Mouse (Mus musculus): ENCODE results near the gene Rapgef4. TPM values are rescaled to one million over a fixed set of nuclear protein-coding genes. Genes with fewer than 3 reads are reported as not detected.

Gene Rapgef4
- polyA plus RNA-seq, 1 experiment from 2014 or later: 4.3 TPM

GRCm38 (mm10) chr2:72116103-72116502 is 135.1 kb downstream of the Rapgef4 start:
- Histone ChIP-seq H3K36me3 (no peaks in the 10 kb centered on the region), H3K9ac (no peak overlapping the region), H3K9me3 (no peaks in the 10 kb centered on the region), H3K27me3 (replicated peaks) (no peaks in the 10 kb centered on the region), H3K4me1 (no peaks in the 10 kb centered on the region), H3K4me3 (replicated peaks) (no peak overlapping the region), H3K27ac (no peak overlapping the region), H3K4me2 (no peak overlapping the region)
- no peak for ATAC-seq (ENCODE audit: insufficient read depth, low FRiP score, low read depth)
- WGBS: 52% methylated on average over 7 of the region's 7 CpGs

GRCm38 (mm10) chr2:72116698-72117097 is 135.7 kb downstream of the Rapgef4 start:
- no peaks in the 10 kb centered on the region for H3K4me1 ChIP-seq
- no peak overlapping the region for H3K27ac ChIP-seq
- no peaks in the 10 kb centered on the region for H3K27me3 ChIP-seq (replicated peaks)
- no peak overlapping the region for H3K9ac ChIP-seq
- no peaks in the 10 kb centered on the region for H3K9me3 ChIP-seq
- H3K4me3 ChIP-seq (replicated peaks): no peak overlapping the region
- H3K4me2 ChIP-seq: no peak overlapping the region
- WGBS: 39% methylated on average over 5 of the region's 5 CpGs
- ATAC-seq (ENCODE audit: insufficient read depth, low FRiP score, low read depth): no peak
- no peaks in the 10 kb centered on the region for H3K36me3 ChIP-seq

GRCm38 (mm10) chr2:72117138-72118011 is 136.3 kb downstream of the Rapgef4 start:
- H3K27me3 ChIP-seq (replicated peaks): no peaks in the 10 kb centered on the region
- H3K4me1 ChIP-seq: no peaks in the 10 kb centered on the region
- H3K4me2 ChIP-seq: no peak overlapping the region
- no peaks in the 10 kb centered on the region for H3K36me3 ChIP-seq
- H3K4me3 ChIP-seq (replicated peaks): no peak overlapping the region
- no peaks in the 10 kb centered on the region for H3K9me3 ChIP-seq
- 37% methylated on average over 15 of the region's 15 CpGs for WGBS
- ATAC-seq (ENCODE audit: insufficient read depth, low FRiP score, low read depth): no peak; the same call in 1 of the 2 replicates
- no peak overlapping the region for H3K27ac ChIP-seq
- H3K9ac ChIP-seq: no peak overlapping the region

GRCm38 (mm10) chr2:72120211-72120610 is 139.2 kb downstream of the Rapgef4 start:
- Histone ChIP-seq H3K9me3 (no peaks in the 10 kb centered on the region), H3K4me2 (no peak overlapping the region), H3K4me3 (replicated peaks) (no peak overlapping the region), H3K27me3 (replicated peaks) (no peaks in the 10 kb centered on the region), H3K27ac (no peak overlapping the region), H3K4me1 (no peaks in the 10 kb centered on the region), H3K36me3 (no peaks in the 10 kb centered on the region), H3K9ac (no peak overlapping the region)
- WGBS: 78% methylated on average over 6 of the region's 6 CpGs
- ATAC-seq (ENCODE audit: insufficient read depth, low FRiP score, low read depth): no peak

DNA sequence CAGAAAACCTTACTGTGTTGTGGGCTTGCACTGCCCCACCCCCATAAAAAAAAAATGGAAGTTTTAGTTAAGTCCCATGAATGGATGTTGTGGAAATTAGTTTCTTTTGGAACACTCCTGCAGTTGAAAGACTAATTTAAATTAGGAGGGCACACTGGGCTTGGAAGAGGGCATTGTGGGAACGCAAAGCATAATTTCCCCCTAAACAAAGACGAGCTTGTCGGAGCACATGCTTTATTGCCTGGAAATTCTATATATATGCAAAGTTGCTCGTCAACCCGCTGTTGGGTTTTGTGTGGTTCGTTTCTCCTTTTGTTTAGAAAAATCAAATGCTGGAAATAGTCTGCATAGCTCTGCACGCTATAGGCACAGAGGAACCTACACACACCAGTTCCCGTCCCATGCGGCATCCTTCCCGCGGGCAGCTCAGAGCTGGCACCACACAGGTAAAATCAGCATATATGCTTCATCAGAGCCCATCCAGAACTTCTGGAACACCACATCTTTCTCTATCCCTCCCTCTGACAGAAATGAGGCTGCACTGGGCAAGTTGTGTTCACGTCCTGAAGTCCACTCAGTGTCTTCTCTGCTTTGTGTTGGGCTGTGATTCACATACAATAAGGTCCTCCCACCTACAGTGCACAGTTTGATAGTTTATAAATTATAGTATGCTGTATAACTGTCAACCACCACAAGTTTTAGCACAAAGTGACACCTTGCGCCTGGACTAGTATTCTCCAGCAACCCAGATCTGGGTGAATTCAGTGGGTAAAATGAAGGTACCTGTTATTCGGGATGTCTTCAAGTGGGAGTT is 141.6 kb downstream of the Rapgef4 start:
- Histone ChIP-seq H3K36me3 (no peaks in the 10 kb centered on the region), H3K4me2 (no peak overlapping the region), H3K9ac (no peak overlapping the region), H3K27me3 (replicated peaks) (no peaks in the 10 kb centered on the region), H3K27ac (no peak overlapping the region), H3K4me3 (replicated peaks) (no peak overlapping the region), H3K4me1 (no peaks in the 10 kb centered on the region), H3K9me3 (no peaks in the 10 kb centered on the region)
- WGBS: 85% methylated on average over 14 of the region's 14 CpGs
- ATAC-seq (ENCODE audit: insufficient read depth, low FRiP score, low read depth): no peak

- H3K4me2 ChIP-seq: no peak overlapping the region
- H3K4me1 ChIP-seq: no peaks in the 10 kb centered on the region
- H3K9me3 ChIP-seq: no peaks in the 10 kb centered on the region
- ATAC-seq (ENCODE audit: insufficient read depth, low FRiP score, low read depth): no peak
- H3K36me3 ChIP-seq: no peaks in the 10 kb centered on the region
- no peaks in the 10 kb centered on the region for H3K27me3 ChIP-seq (replicated peaks)
- no peak overlapping the region for H3K27ac ChIP-seq
- WGBS: 80% methylated on average over 5 of the region's 5 CpGs
- H3K4me3 ChIP-seq (replicated peaks): no peak overlapping the region
- no peak overlapping the region for H3K9ac ChIP-seq
Measured at GRCm38 (mm10) chr2:72123851-72124250, 142.8 kb downstream of the Rapgef4 start.

DNA sequence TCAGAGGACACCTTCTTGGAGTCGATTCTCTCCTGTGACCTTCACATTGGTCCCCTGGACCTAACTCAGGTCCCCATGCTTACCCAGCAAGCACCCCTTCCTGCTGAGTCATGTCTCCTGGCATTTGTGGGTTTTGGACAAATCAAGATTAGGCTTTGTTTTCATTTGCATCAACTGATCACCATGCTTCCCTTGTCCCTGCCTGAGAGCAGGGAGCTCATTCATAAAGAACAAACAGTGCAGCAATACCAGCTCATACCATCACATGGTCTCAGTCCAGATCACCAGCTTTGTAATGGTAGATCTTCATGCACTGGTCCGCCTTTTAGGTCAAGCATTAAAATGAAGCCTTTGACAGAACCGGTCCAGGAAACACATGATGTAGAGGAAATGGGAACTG is 144.7 kb downstream of the Rapgef4 start:
- H3K27me3 ChIP-seq (replicated peaks): no peaks in the 10 kb centered on the region
- no peaks in the 10 kb centered on the region for H3K9me3 ChIP-seq
- no peaks in the 10 kb centered on the region for H3K4me1 ChIP-seq
- no peak overlapping the region for H3K27ac ChIP-seq
- no peak overlapping the region for H3K9ac ChIP-seq
- H3K4me2 ChIP-seq: no peak overlapping the region
- no peak for ATAC-seq (ENCODE audit: insufficient read depth, low FRiP score, low read depth)
- no peak overlapping the region for H3K4me3 ChIP-seq (replicated peaks)
- 68% methylated on average over 3 of the region's 3 CpGs for WGBS
- H3K36me3 ChIP-seq: no peaks in the 10 kb centered on the region

- Histone ChIP-seq H3K36me3 (no peaks in the 10 kb centered on the region), H3K4me1 (no peaks in the 10 kb centered on the region), H3K27me3 (replicated peaks) (no peaks in the 10 kb centered on the region), H3K4me3 (replicated peaks) (no peak overlapping the region), H3K27ac (no peak overlapping the region), H3K4me2 (no peak overlapping the region), H3K9ac (no peak overlapping the region), H3K9me3 (no peaks in the 10 kb centered on the region)
- ATAC-seq (ENCODE audit: insufficient read depth, low FRiP score, low read depth): no peak
- WGBS: 90% methylated on average over 2 of the region's 2 CpGs
Measured at GRCm38 (mm10) chr2:72126411-72126810, 145.4 kb downstream of the Rapgef4 start.

GRCm38 (mm10) chr2:72129612-72130311 is 148.7 kb downstream of the Rapgef4 start:
- no peak overlapping the region for H3K4me2 ChIP-seq
- H3K27me3 ChIP-seq (replicated peaks): no peaks in the 10 kb centered on the region
- no peaks in the 10 kb centered on the region for H3K9me3 ChIP-seq
- no peak overlapping the region for H3K27ac ChIP-seq
- no peak overlapping the region for H3K9ac ChIP-seq
- H3K36me3 ChIP-seq: no peaks in the 10 kb centered on the region
- H3K4me3 ChIP-seq (replicated peaks): no peak overlapping the region
- 89% methylated on average over 8 of the region's 8 CpGs for WGBS
- H3K4me1 ChIP-seq: no peaks in the 10 kb centered on the region
- no peak for ATAC-seq (ENCODE audit: insufficient read depth, low FRiP score, low read depth)

DNA sequence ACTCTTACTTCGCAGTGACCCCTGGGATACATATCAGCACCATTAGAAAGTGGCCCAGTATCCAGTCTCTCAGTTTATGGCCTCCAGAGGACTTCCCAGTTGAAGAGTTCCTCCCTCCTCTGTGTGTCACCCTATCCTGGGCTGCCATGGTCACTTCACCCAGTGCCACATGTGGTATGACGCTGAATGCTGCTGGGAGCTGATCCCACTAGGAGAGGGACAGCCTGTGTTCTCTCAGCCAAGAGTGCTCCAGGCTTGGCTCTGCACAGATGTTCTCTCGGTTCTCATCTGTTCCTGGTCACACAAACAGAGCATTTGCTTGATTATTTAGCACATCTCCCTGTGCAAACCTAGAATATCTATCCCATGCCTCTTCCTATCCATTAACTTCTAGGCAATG is 151.2 kb downstream of the Rapgef4 start:
- H3K4me3 ChIP-seq (replicated peaks): no peak overlapping the region

DNA sequence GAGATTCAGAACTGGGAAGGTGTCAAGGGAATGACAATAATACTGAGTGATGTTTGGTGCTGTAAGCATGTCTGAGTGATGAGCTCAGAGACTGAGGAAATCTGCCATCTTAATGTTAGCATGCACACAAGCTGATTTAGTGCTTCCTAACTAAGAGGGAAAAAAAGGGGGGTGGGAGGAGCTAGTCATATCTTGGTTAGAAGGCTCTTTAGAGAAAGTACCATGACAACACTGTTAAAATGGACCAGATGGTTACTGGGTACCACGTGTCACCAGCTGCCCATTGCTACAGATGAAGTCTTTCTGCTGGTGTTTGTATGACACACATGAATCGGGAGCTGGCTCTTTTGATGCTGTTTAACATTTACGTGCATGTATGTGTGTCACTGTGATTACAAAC is 155.0 kb downstream of the Rapgef4 start:
- Histone ChIP-seq H3K9ac (no peak overlapping the region), H3K27me3 (replicated peaks) (no peaks in the 10 kb centered on the region), H3K9me3 (no peaks in the 10 kb centered on the region), H3K4me3 (replicated peaks) (no peak overlapping the region), H3K4me1 (0 out of 2 replicates have a peak, but pooled peaks cover 5% of the 10 kb centered on the region), H3K4me2 (no peak overlapping the region), H3K36me3 (no peaks in the 10 kb centered on the region), H3K27ac (no peak overlapping the region)
- ATAC-seq (ENCODE audit: insufficient read depth, low FRiP score, low read depth): no peak
- 48% methylated on average over 3 of the region's 3 CpGs for WGBS

More for the DNA sequence above, 151.2 kb downstream of the Rapgef4 start:
- 83% methylated on average over 3 of the region's 3 CpGs for WGBS
- Histone ChIP-seq H3K9me3 (no peaks in the 10 kb centered on the region), H3K27me3 (replicated peaks) (no peaks in the 10 kb centered on the region), H3K27ac (no peak overlapping the region), H3K4me1 (0 out of 2 replicates have a peak, but pooled peaks cover 5% of the 10 kb centered on the region), H3K36me3 (no peaks in the 10 kb centered on the region), H3K4me2 (no peak overlapping the region), H3K9ac (no peak overlapping the region)
- no peak for ATAC-seq (ENCODE audit: insufficient read depth, low FRiP score, low read depth)
